Mouse (Mus musculus) CD8-positive naive resting alpha-beta T cell, adult 57 days (primary cell): ENCODE results near the gene Kcnj1. TPM values are rescaled to one million over a fixed set of nuclear protein-coding genes. Genes with fewer than 3 reads are reported as not detected.

Source experiments
- total RNA-seq: library from RNA; stranded (reverse); gene quantifications from one replicate; pipeline ENCODE4 v1.2.4, GENCODE M21; 2023

Kcnj1 gene
- 0.40 TPM for total RNA-seq

DNA sequence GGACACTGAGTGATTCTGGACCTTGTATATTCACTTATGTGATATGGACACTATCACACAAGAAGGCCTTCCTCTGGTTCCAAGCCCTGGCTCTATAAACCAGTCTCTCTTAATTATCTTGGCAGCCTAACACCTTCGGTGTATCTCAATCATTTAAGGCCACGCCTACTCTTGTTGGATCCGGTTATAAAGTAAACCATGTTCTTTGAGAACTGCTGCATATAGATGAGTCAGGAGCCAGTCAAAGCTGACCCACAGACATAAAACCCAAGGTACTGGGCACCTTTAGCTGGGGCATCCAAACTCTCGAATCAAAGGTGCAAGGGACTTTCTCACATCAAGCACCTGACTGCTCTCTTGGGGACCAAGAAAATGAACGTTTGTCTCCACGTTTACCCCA is at the start of gene Kcnj1:
Gene Kcnj1, plus strand, starts transcription at position 292 of the 400 bp plus-strand sequence.

DNA sequence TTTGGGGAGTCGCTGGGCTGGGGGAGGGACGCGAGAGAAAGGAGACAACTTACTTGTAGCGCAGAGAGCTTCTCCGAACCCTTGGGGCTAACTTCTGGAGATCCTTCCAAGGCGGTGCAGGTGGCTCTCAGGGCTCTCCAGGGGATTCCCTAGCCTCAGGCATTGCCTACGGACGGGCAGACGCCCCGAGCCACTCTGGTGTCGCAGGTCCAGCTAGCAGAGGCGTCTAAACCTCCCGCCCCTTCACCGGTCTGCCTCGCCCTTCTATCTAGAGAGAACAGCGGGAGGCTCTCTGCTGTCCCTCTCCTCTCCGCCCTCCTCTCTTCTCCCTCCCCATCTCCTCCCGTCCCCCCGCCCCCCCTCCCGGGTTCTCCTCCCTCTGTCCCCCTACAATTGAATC is 28.2 kb upstream of the Kcnj1 start, which contains the start of gene Kcnj5:
Gene Kcnj5, minus strand, starts transcription at position 300 of the 400 bp plus-strand sequence.

Other genes with a start within 250 kb of the Kcnj1 start
- gene Kcnj5, start 28.1 kb upstream of the Kcnj1 start, total RNA-seq: not detected
- 106 TPM for gene Fli1, start 170.4 kb downstream of the Kcnj1 start, total RNA-seq